Mouse (Mus musculus): Measurements from ENCODE around the gene Rilp. TPM values are rescaled to one million over a fixed set of nuclear protein-coding genes. Genes with fewer than 3 reads are reported as not detected.
A peak's percentile ranks its signal among the peaks of the same experiment; 100 is the strongest.

Rilp gene
- total RNA-seq, 2 experiments from 2014 or later = not detected

- ATAC-seq (replicated peaks; ENCODE audit: poor library complexity) = no peak
Measured at GRCm38 (mm10) chr11:75487496-75487895, 22.4 kb upstream of the Rilp start.

GRCm38 (mm10) chr11:75494296-75495049 lies 15.4 kb upstream of the Rilp start:
- no peak for ATAC-seq (replicated peaks; ENCODE audit: poor library complexity)

DNA sequence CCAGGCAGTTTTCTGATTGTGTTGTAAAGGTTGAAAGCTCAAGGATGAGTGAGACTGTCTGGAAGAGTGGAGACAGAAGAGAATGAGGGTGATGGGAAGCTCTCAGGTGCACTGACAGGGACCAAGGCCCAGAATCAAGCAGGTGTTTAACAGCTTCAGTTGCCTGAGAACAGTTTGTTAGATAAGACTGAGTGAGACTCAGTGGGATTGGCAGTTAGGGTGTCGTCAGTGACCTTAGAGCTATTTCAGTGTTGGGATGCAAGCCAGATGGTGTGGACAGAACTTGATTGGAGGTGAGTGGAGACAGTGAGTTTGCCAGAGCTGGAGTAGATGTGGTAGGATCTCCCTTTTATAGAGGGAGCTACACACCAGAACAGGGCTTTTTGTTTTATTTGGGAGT lies 11.8 kb upstream of the Rilp start:
- ATAC-seq (replicated peaks; ENCODE audit: poor library complexity) = no peak

- ATAC-seq (replicated peaks; ENCODE audit: poor library complexity) = no peak
Measured at GRCm38 (mm10) chr11:75508162-75508561, 1.7 kb upstream of the Rilp start.

DNA sequence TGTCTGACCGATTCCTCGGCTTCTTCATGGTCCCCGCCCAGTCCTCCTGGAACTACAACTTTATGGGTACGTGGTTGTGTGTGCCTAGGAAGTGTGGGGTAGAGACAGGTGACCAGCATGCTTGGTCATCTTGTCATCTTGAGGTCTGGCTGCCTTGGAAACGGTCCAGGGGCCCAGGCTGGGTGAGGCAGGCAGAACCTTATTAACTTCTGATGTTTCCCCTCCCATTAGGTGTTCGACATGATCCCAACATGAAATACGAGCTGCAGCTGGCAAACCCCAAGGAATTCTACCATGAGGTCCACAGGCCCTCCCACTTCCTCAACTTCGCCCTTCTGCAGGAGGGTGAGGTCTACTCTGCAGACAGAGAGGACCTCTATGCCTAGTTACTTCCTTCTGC lies 990 bp upstream of the Rilp start:
- no peak for ATAC-seq (replicated peaks; ENCODE audit: poor library complexity)

DNA sequence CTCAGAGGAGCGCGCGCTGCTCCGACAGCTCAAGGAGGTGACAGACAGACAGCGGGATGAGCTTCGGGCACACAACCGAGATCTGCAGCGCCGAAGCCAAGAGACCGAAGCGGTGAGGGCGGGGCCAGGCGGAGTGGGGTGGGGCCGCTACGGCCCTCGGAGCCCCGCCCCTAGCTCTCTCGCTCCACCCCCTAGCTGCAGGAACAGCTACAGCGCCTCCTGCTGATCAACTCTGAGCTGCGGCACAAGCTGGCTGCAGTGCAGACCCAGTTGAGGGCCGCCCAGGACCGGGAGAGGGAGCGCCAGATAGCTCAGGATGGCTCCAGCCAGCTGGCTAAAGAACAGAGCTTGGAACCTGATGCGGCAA lies 716 bp downstream of the Rilp start:
- peak; percentile 95 for ATAC-seq (replicated peaks; ENCODE audit: poor library complexity)

DNA sequence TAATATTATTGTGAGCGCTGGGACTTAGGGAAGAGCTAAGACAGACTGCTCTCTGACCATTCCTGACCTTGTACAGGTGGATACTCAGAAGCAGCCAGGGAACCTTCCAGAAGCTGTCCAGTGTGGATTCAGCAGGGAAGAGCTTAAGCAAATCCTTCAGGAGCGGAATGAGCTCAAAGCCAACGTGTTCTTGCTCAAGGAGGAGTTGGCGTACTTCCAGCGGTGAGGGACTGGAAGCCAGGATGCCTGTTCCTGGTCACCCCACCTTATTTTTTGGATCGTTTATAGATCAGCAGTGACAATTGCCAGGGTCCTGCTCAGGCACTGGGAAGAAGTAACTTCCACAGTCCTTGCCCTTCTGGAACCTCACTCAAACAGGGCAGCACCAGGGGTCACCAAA lies 1.3 kb downstream of the Rilp start:
- no peak for ATAC-seq (replicated peaks; ENCODE audit: poor library complexity)

GRCm38 (mm10) chr11:75512301-75513018 lies 2.6 kb downstream of the Rilp start:
- no peak for ATAC-seq (replicated peaks; ENCODE audit: poor library complexity)

GRCm38 (mm10) chr11:75513336-75513735 lies 3.4 kb downstream of the Rilp start, which contains the start of gene Scarf1:
Gene Scarf1 (plus strand): TSS chr11:75513540.
- ATAC-seq (replicated peaks; ENCODE audit: poor library complexity) = no peak

DNA sequence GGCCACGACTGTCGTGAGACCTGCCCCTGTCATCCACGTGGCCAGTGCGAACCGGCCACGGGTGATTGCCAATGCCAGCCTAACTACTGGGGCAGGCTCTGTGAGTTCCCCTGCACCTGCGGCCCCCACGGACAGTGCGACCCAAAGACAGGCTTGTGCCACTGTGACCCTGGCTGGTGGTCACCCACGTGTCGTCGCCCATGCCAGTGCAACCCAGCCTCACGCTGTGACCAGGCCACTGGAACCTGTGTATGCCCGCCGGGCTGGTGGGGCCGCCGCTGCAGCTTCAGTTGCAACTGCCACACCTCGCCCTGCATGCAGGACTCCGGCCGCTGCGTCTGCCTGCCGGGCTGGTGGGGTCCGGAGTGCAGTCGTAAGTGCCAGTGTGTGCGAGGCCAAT lies 5.3 kb downstream of the Rilp start:
- ATAC-seq (replicated peaks; ENCODE audit: poor library complexity) = no peak

GRCm38 (mm10) chr11:75519834-75520633 lies 10.1 kb downstream of the Rilp start:
- no peak for ATAC-seq (replicated peaks; ENCODE audit: poor library complexity)

GRCm38 (mm10) chr11:75521609-75522008 lies 11.7 kb downstream of the Rilp start:
- ATAC-seq (replicated peaks; ENCODE audit: poor library complexity) = no peak

DNA sequence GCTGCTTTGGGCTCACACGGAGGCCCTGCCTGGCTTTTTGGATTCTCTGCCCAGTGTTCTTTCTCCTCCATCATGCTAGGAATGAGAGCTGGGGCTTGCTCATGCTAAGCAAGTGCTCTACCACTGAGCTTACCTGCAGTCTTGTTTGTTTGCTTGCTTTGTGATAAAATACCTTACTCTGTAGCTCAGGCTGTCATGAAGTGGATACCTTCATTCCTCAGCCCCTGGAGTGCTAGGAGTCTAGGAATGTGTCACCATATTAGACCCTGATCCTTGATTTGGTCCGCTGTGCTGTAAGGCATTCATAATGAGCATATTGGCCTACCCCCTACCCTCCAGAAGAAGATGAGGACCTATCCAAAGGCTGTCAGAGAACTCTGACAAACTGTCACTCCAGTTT lies 12.9 kb downstream of the Rilp start:
- no peak for ATAC-seq (replicated peaks; ENCODE audit: poor library complexity)

DNA sequence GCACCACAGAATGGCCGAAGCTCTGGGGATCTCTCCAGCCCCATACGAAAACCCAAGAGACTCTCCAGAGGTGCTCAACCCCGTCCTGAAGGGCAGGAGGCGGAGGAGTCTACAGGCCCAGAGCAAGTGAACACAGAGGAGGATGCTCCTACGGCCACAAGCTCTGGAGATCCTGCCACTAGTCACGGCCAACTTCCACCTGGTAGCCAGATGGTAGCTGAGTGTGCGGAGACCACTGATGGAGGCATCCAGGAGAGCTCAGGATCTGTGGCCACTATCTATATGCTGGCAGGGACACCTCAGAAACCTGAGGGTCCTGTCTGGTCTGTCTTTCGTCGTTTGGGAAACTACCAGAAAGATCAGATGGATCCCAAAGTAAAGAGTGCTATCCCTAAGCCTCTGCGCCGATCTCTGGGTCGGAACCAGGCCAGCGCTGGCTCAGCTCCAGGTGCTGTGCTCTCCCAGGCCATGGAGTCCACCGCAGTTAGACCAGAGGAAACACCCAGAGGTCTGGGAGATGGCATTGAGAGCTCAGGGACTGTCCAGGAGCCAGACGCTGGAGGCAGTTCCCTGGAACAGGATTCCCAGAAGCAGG lies 15.7 kb downstream of the Rilp start:
- no peak for ATAC-seq (replicated peaks; ENCODE audit: poor library complexity)

- ATAC-seq (replicated peaks; ENCODE audit: poor library complexity) = no peak
Measured at GRCm38 (mm10) chr11:75526943-75527342, 17.0 kb downstream of the Rilp start.

GRCm38 (mm10) chr11:75529771-75530170 lies 19.9 kb downstream of the Rilp start:
- ATAC-seq (replicated peaks; ENCODE audit: poor library complexity) = no peak

GRCm38 (mm10) chr11:75530325-75530724 lies 20.4 kb downstream of the Rilp start:
- peak; percentile 69 for ATAC-seq (replicated peaks; ENCODE audit: poor library complexity)

GRCm38 (mm10) chr11:75530845-75531373 lies 21.0 kb downstream of the Rilp start:
- no peak for ATAC-seq (replicated peaks; ENCODE audit: poor library complexity)

DNA sequence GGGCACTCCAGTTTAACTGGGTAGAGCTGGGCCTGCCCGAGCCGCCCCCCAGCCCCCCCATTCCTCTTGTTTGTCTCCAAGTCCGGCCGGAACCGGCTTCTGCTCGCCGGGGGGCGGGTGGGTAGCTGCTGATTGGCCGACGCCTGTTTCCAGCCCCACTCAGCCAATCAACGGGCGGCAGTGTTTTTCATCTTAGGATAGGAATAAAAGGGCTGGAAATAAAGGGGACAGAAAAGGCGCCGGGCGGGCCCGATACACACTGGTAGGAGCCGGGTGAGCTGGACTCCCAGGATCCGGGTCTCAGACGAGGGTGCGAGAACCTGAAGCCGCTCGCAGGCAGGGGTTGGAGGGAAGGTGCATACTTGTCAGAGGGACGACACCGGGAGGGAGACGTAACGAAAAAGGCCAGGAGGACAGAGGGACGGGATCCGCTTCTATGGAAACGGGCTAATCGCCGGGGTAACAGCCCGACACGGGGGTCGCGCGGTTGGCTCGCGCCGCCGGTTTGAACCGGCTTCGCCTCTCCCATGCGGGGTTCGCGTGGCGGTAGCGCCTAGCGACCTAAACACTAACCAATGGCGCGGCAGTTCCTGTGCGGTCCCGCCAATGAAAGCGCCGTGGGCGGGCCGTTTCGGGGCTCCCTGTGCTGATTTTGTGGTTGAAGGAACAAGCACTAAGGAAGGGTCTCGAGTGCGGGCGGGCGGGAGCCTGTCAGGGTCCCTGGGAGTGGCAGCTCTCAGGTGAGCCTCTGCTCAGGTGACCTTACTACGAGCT lies 21.8 kb downstream of the Rilp start, which contains the start of gene Slc43a2:
Slc43a2 (plus strand) TSS at position 226 of the 774 bp plus-strand sequence.
- ATAC-seq (replicated peaks; ENCODE audit: poor library complexity) = peak; percentile 70
